Mouse (Mus musculus) spleen, postnatal 14 days (tissue): ENCODE results near the gene Trim2.

Experiments used
- DNase-seq, 2 experiments: peaks; one replicate each; pipeline ENCODE4 v3.0.0; 2021 to 2022; ENCODE audit warnings: low spot score in 2 of 2

Trim2 gene

DNA sequence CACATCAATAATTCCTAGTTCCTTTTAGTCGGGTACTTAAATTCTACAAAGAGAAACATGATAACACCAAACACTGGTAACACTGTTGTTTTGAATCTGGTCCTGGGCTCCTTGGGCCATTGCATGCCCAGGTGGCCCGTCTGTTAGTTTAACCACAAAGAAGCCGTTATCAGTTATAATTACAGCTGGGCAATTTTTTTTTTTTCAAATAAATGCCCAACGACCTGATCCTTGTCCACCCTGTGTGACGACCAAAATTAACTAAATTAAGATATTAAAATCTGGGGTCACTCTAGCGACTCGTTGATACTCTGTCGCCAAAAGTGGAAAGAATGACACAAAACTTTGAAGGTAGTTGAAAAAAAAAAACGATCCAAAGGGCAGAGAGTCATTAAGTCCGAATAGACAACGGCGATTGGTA, 151.9 kb downstream of the Trim2 start:
- DNase-seq, result no peak

DNA sequence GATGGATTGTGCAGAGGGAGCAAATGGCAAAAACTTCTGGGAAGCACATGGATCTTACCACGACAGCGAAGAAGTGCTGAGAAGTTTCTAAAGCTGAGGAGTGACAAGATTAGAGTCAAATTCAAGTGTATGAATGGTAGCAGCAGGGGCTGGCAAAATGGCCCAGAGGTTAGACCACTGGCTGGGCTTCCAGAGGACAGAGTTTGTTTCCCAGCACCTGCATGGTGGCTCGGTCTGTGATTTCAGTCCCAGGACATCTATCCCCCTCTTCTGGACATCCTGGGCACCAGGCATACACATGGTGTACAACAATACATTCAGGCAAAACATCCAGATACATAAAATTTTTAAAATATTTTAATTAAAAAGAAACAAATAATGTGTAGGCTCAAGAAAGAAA, 156.8 kb downstream of the Trim2 start:
- no peak for DNase-seq

DNA sequence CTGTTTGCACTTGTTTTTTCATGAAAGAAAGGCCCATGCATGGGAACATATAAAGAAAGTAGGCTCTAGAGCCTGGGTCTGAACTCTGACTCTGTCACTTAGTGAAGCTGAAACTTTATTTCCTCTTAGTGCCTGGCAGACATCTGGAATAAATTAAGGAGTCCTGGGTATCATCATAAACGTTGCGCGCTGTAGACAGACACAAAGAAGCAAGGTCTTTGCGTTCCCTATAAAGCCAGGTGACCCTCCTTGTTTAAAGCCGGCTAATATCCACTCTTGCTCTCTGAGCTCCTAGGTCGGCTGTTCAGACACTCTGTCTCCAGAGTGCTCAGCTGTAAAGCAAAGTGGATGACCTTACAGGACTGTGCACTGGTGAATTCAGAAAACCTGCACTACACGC, 165.7 kb downstream of the Trim2 start:
- DNase-seq, result no peak

- DNase-seq, result no peak
These were observed 170.2 kb downstream of the Trim2 start for GRCm38 (mm10) chr3:84136509-84136908.

GRCm38 (mm10) chr3:84135933-84136332, 170.7 kb downstream of the Trim2 start:
- DNase-seq, result no peak

DNA sequence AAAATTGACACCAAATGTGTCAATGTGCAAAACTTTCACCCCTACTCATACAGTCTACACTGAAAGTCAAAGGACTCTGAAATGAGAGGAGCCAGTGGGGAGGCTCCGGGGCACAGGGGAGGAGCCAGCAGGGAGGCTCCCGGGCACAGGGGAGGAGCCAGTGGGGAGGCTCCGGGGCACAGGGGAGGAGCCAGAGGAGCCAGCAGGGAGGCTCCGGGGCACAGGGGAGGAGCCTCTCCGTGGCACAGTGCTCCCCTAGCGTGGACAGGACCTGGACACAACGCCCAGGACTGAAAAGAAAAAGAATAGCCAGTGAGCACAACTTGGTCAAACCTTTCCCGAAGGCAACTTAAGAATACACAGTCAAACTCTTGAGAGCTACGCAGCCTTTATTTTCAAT, 171.3 kb downstream of the Trim2 start:
- peak; percentile 14 to 23 for DNase-seq

GRCm38 (mm10) chr3:84131369-84131768, 175.3 kb downstream of the Trim2 start:
- no peak for DNase-seq

DNA sequence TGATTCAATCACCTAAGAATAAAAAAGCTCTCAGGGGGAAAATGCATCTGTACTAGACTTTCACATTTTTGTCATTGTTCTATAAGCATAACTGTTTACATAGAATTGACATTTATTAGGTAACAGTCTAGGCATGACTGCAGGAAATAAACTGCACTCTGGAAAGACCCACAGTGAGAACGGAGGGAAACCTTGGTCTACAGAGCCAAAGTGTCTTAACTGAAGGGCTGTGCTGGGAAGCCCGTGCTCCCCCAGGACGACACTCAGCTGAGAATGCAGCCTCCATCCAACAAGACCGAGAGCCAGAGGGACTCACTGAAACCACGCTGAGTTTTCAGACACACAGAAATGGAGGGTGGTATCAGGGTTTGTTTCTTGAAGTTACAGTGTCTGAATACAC, 175.9 kb downstream of the Trim2 start:
- DNase-seq, result no peak

GRCm38 (mm10) chr3:84128871-84129870, 177.5 kb downstream of the Trim2 start:
- no peak for DNase-seq

DNA sequence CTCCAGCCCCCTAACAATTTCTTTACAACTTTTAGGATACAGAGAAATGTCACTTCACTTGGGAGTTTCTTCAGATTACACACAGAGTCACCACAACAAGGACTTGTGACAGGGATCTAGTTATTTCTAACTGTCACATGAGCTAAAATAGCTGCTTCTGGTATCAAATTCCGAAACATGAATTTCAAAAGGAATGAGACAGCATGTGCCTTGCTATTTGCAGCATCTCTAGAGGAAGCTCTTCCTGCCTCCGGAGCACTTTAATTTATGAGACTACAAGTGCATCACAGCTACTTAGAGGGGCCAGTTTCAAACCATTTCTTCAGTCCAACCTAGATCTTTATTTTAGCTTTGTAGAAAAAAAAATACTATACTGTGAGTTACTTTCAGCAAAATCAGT, 179.2 kb downstream of the Trim2 start:
- no peak for DNase-seq

DNA sequence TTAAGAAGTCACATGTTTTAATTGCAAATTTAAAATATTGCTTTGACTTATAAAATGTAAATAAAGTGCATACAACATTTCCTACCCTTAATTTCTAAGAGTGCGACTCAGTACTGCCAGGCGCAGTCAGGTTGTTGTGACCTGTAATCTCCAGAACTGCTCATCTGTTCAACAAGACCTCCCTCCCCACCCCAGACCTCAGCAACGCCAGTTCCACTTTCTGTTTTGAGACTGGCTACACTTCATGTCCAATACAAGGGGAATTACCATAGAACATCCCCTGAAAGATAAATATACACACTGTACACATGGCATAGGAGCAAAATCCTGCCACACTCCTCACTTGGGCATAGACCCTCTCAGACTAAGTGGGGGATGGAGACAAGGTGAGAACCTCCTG, 180.0 kb downstream of the Trim2 start:
- no peak for DNase-seq

- no peak for DNase-seq
These were observed 180.9 kb downstream of the Trim2 start for GRCm38 (mm10) chr3:84125704-84126289.

- DNase-seq, result peak in 1 of 2 experiments; percentile 17
These were observed 183.2 kb downstream of the Trim2 start for GRCm38 (mm10) chr3:84123461-84123860.

DNA sequence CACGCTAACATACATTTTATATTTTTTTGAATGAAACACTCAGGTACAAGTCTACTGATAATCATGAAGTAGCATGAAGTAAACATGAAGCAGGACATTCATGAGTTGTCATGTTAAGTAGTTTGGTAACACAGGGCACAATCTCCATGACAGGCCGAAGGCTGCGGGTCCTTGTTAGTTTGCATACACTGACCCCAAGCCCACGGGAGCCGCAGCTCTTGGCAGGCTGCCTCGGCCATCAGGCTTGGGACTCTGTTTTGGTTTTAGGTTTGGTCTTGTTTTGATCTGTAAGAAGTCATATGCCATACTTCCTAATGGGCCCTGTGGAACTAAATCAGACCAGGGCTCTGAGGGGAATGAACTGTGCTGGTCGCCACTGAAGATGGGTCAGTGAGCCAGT, 188.0 kb downstream of the Trim2 start:
- no peak for DNase-seq

- DNase-seq, result no peak
These were observed 188.5 kb downstream of the Trim2 start for GRCm38 (mm10) chr3:84118178-84118577.
